Mouse (Mus musculus): ENCODE measurements around the gene Pik3cb. TPM values are rescaled to one million over a fixed set of nuclear protein-coding genes. Genes with fewer than 3 reads are reported as not detected.

The Pik3cb gene
- polyA plus RNA-seq, 1 experiment from 2014 or later: 1.8 TPM

DNA sequence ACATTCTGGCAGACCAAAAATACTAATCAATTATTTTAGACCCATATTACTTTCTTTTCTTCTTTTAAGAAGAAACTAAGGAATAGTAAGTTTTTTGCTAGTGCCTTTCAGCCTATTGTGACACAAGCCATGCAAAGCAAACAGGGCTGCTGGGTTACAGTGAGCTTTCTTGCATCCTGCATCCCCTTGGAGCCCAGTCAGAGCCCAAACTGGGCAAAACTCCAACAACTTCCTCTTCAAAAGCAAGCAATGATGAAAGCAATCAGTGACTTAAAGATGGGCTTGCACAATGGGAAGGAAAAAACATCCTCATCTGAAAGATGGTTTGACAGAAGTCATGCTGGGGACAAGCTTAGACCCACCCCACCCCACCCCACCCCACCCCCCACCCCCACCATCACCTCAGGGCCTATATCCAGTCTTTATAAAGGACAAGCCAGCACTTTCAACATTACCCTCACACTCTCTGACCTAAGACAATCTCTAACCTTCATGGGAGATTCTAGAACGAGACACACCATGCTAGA is 91.6 kb downstream of the Pik3cb start:
- no peak overlapping the region for H3K9ac ChIP-seq (ENCODE audit: low read depth, low read length)
- H3K4me3 ChIP-seq (ENCODE audit: low read depth, low read length): no peak overlapping the region
- no peak for ATAC-seq (ENCODE audit: low read depth)
- 0 out of 2 replicates have a peak, but pooled peaks cover 3% of the 10 kb centered on the region for H3K36me3 ChIP-seq (ENCODE audit: control insufficient read depth, insufficient read depth)
- no peaks in the 10 kb centered on the region for H3K9me3 ChIP-seq (replicated peaks; ENCODE audit: control insufficient read depth, low read length)
- H3K4me2 ChIP-seq (ENCODE audit: low read depth, low read length): no peak overlapping the region
- H3K4me1 ChIP-seq (ENCODE audit: control insufficient read depth, low read depth, low read length): no peaks in the 10 kb centered on the region
- no peak overlapping the region for H3K27ac ChIP-seq (ENCODE audit: low read length)
- no peaks in the 10 kb centered on the region for H3K27me3 ChIP-seq (ENCODE audit: control insufficient read depth, insufficient read depth, low read depth, low read length)
- WGBS (ENCODE audit: insufficient replicate concordance): 63% methylated on average over 1 of the region's 1 CpGs

- no peaks in the 10 kb centered on the region for H3K9me3 ChIP-seq (replicated peaks; ENCODE audit: control insufficient read depth, low read length)
- no peak overlapping the region for H3K27ac ChIP-seq (ENCODE audit: low read length)
- 85% methylated on average over 8 of the region's 8 CpGs for WGBS (ENCODE audit: insufficient replicate concordance)
These were observed 95.7 kb downstream of the Pik3cb start for GRCm38 (mm10) chr9:99044761-99045160.

DNA sequence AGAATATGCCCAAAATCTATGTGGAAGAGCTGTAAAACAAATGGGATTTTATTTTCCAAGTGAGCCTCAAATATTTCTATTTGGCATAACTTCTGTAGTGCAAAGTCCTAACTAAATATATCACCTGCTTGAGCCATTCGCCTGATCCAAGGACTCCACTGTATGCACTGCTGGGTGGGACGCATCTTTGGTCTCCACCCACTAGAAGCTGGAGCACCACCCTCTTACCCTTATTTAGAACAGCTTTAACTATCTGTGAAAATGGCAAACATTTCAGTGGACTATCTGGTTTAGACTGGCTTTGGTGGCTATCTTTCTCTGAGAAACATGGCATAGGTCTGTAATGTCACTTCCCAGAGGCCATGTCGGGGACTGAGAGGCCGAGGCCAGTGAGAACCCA is 97.8 kb downstream of the Pik3cb start:
- H3K4me3 ChIP-seq (ENCODE audit: low read depth, low read length): no peak overlapping the region
- no peaks in the 10 kb centered on the region for H3K4me1 ChIP-seq (ENCODE audit: control insufficient read depth, low read depth, low read length)
- no peak for ATAC-seq (ENCODE audit: low read depth)
- 73% methylated on average over 4 of the region's 4 CpGs for WGBS (ENCODE audit: insufficient replicate concordance)
- no peaks in the 10 kb centered on the region for H3K9me3 ChIP-seq (replicated peaks; ENCODE audit: control insufficient read depth, low read length)
- no peak overlapping the region for H3K9ac ChIP-seq (ENCODE audit: low read depth, low read length)
- H3K4me2 ChIP-seq (ENCODE audit: low read depth, low read length): no peak overlapping the region
- H3K27ac ChIP-seq (ENCODE audit: low read length): no peak overlapping the region
- no peaks in the 10 kb centered on the region for H3K27me3 ChIP-seq (ENCODE audit: control insufficient read depth, insufficient read depth, low read depth, low read length)
- peaks cover 6% of the 10 kb centered on the region for H3K36me3 ChIP-seq (ENCODE audit: control insufficient read depth, insufficient read depth)

More at GRCm38 (mm10) chr9:99044761-99045160, 95.7 kb downstream of the Pik3cb start:
- no peak for ATAC-seq (ENCODE audit: low read depth)
- no peak overlapping the region for H3K9ac ChIP-seq (ENCODE audit: low read depth, low read length)
- no peak overlapping the region for H3K4me2 ChIP-seq (ENCODE audit: low read depth, low read length)
- H3K27me3 ChIP-seq (ENCODE audit: control insufficient read depth, insufficient read depth, low read depth, low read length): no peaks in the 10 kb centered on the region
- peaks cover 3% of the 10 kb centered on the region; the same call in 1 of the 2 replicates for H3K36me3 ChIP-seq (ENCODE audit: control insufficient read depth, insufficient read depth)
- H3K4me1 ChIP-seq (ENCODE audit: control insufficient read depth, low read depth, low read length): no peaks in the 10 kb centered on the region
- no peak overlapping the region for H3K4me3 ChIP-seq (ENCODE audit: low read depth, low read length)

DNA sequence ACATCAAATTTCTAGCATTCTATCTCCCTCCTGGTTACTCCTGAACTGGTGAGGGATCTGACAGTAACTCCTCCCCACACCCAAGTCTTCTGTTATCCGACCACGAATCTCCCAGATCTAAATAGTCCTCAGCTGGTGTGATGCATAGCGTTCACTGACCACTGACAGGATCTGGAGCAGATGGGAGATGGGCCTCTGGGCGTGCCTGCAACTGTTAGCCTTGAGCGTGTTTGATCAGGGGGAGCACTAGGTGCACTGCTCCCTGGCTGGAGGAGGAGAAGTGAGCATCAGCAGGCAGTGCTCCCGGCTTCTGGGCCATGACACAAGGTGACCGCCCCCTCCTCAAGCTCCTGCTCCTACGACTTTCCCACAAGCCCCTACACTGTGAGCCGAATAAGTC is 98.4 kb downstream of the Pik3cb start:
- no peaks in the 10 kb centered on the region for H3K4me1 ChIP-seq (ENCODE audit: control insufficient read depth, low read depth, low read length)
- 72% methylated on average over 9 of the region's 9 CpGs for WGBS (ENCODE audit: insufficient replicate concordance)
- H3K4me3 ChIP-seq (ENCODE audit: low read depth, low read length): no peak overlapping the region
- no peaks in the 10 kb centered on the region for H3K9me3 ChIP-seq (replicated peaks; ENCODE audit: control insufficient read depth, low read length)
- H3K36me3 ChIP-seq (ENCODE audit: control insufficient read depth, insufficient read depth): peaks cover 6% of the 10 kb centered on the region
- H3K4me2 ChIP-seq (ENCODE audit: low read depth, low read length): no peak overlapping the region
- no peak overlapping the region for H3K9ac ChIP-seq (ENCODE audit: low read depth, low read length)
- H3K27me3 ChIP-seq (ENCODE audit: control insufficient read depth, insufficient read depth, low read depth, low read length): no peaks in the 10 kb centered on the region
- no peak for ATAC-seq (ENCODE audit: low read depth)
- no peak overlapping the region for H3K27ac ChIP-seq (ENCODE audit: low read length)

DNA sequence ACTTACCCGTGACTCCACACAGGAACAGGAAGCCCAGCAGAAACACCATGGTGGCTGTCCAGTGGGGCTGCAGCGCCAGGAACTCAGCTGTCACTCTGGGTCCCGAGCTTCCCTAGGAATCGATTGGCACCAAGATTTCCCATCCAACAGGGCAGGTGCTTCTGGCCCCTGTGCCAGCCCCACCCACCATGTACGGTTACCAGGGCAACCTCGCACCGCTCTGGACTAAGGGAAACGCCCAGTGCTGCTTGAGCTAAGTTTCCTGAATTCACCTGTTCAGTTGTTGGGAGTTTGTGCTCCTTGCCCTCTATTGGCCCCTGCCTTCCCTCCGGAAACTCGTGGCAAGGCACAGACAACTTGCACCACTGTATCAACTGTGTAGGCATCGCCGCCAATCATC is 104.8 kb downstream of the Pik3cb start, which contains the start of gene Gm1123:
TSS of gene Gm1123 (minus strand) at position 141 of the 400 bp plus-strand sequence.
- Histone ChIP-seq H3K4me2 (ENCODE audit: low read depth, low read length) (no peak within 1 kb of the TSS), H3K27ac (ENCODE audit: low read length) (no peak within 1 kb of the TSS), H3K9me3 (replicated peaks; ENCODE audit: control insufficient read depth, low read length) (no peaks in the 10 kb centered on the region), H3K4me1 (ENCODE audit: control insufficient read depth, low read depth, low read length) (no peaks in the 10 kb centered on the region), H3K36me3 (ENCODE audit: control insufficient read depth, insufficient read depth) (peaks cover 3% of the 10 kb centered on the region), H3K9ac (ENCODE audit: low read depth, low read length) (no peak within 1 kb of the TSS), H3K27me3 (ENCODE audit: control insufficient read depth, insufficient read depth, low read depth, low read length) (no peaks in the 10 kb centered on the region), H3K4me3 (ENCODE audit: low read depth, low read length) (no peak within 1 kb of the TSS)
- 70% methylated on average over 12 of the region's 12 CpGs for WGBS (ENCODE audit: insufficient replicate concordance)
- no peak for ATAC-seq (ENCODE audit: low read depth)

DNA sequence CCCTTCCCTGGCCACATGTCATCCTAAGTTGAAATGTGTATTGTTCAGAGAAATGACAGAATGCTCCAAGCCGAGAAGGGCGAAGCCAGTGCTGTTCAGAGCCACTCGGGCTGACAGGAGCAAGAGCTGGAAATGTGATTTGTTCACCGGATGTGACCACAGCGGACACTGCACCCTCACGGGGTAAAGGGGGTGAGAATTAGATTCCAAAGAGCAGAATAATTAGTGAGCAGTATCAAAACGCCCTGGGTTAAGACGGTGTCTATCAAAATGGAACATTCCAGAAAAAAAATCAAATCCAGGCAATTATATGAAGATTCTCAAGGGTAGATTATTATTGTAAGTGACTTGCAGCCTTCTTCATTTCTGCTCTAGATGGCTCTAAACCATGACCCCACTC is 106.3 kb downstream of the Pik3cb start:
- Histone ChIP-seq H3K4me3 (ENCODE audit: low read depth, low read length) (no peak overlapping the region), H3K4me2 (ENCODE audit: low read depth, low read length) (no peak overlapping the region), H3K4me1 (ENCODE audit: control insufficient read depth, low read depth, low read length) (no peaks in the 10 kb centered on the region), H3K36me3 (ENCODE audit: control insufficient read depth, insufficient read depth) (peaks cover under 1% of the 10 kb centered on the region; the same call in 1 of the 2 replicates), H3K9ac (ENCODE audit: low read depth, low read length) (no peak overlapping the region), H3K9me3 (replicated peaks; ENCODE audit: control insufficient read depth, low read length) (no peaks in the 10 kb centered on the region), H3K27me3 (ENCODE audit: control insufficient read depth, insufficient read depth, low read depth, low read length) (no peaks in the 10 kb centered on the region), H3K27ac (ENCODE audit: low read length) (no peak overlapping the region)
- 72% methylated on average over 8 of the region's 8 CpGs for WGBS (ENCODE audit: insufficient replicate concordance)
- no peak for ATAC-seq (ENCODE audit: low read depth)

DNA sequence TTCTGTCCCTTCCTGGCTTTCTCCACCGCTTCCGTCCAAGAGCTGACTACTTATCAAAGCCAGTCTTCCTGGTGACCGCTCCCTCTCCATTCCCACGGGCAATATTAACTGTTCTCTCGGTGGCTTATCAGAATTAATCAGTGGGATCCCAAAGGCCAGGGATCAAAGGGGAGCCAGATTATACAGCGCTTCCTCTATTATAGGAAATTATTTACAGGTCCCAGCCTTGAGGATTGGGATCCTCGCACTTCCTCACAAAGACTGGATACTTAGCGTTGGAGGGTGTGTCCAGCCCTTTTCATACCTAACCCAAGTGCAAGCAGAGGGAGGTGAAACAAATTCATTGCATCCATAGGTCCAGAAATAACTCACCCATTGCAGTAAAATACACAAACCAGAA is 108.4 kb downstream of the Pik3cb start:
- no peak for ATAC-seq (ENCODE audit: low read depth)
- Histone ChIP-seq H3K4me3 (ENCODE audit: low read depth, low read length) (no peak overlapping the region), H3K27ac (ENCODE audit: low read length) (no peak overlapping the region), H3K4me1 (ENCODE audit: control insufficient read depth, low read depth, low read length) (no peaks in the 10 kb centered on the region), H3K27me3 (ENCODE audit: control insufficient read depth, insufficient read depth, low read depth, low read length) (no peaks in the 10 kb centered on the region), H3K9ac (ENCODE audit: low read depth, low read length) (no peak overlapping the region), H3K9me3 (replicated peaks; ENCODE audit: control insufficient read depth, low read length) (no peaks in the 10 kb centered on the region), H3K4me2 (ENCODE audit: low read depth, low read length) (no peak overlapping the region), H3K36me3 (ENCODE audit: control insufficient read depth, insufficient read depth) (no peaks in the 10 kb centered on the region)
- WGBS (ENCODE audit: insufficient replicate concordance): 80% methylated on average over 8 of the region's 8 CpGs

DNA sequence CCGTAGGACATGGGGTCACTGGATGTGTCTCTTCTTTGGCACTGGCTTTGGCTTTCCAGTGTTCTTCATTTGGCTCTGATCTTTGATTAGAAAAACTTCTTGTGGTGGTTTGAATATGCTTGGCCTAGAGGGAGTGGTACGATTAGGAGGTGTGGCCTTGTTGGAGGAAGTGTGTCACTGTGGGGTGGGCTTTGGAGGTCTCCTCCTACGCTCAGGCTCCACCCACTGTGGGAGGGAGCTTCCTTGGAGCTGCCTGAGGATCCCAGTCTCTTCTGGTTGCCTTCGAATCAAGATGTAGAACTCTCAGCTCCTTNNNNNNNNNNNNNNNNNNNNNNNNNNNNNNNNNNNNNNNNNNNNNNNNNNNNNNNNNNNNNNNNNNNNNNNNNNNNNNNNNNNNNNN is 118.7 kb downstream of the Pik3cb start:
- no peak overlapping the region for H3K4me2 ChIP-seq (ENCODE audit: low read depth, low read length)
- no peak for ATAC-seq (ENCODE audit: low read depth)
- H3K9me3 ChIP-seq (replicated peaks; ENCODE audit: control insufficient read depth, low read length): no peaks in the 10 kb centered on the region
- H3K9ac ChIP-seq (ENCODE audit: low read depth, low read length): no peak overlapping the region
- H3K27ac ChIP-seq (ENCODE audit: low read length): no peak overlapping the region
- WGBS (ENCODE audit: insufficient replicate concordance): 61% methylated on average over 4 of the region's 4 CpGs
- H3K36me3 ChIP-seq (ENCODE audit: control insufficient read depth, insufficient read depth): no peaks in the 10 kb centered on the region
- H3K4me3 ChIP-seq (ENCODE audit: low read depth, low read length): no peak overlapping the region
- H3K4me1 ChIP-seq (ENCODE audit: control insufficient read depth, low read depth, low read length): no peaks in the 10 kb centered on the region
- no peaks in the 10 kb centered on the region for H3K27me3 ChIP-seq (ENCODE audit: control insufficient read depth, insufficient read depth, low read depth, low read length)

DNA sequence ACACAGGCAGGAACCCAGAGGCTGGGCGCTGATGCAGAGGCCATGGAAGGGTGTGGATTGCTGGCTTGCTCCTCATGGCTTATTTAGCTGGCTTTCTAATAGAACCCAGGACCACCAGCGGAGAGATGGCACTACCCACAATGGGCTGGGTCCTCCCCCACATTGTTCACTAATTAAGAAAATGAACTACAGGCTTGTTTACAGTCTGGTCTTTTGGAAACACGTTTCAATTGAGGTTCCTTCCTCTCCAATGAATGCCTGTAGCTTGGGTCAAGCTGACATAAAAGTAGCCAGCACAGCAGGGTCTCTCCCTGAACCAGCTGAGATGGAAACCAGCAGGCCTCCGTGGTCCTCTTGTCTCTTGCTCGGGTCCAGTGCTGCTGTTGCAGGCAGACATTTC is 119.3 kb downstream of the Pik3cb start:
- no peaks in the 10 kb centered on the region for H3K4me1 ChIP-seq (ENCODE audit: control insufficient read depth, low read depth, low read length)
- no peak overlapping the region for H3K9ac ChIP-seq (ENCODE audit: low read depth, low read length)
- H3K27me3 ChIP-seq (ENCODE audit: control insufficient read depth, insufficient read depth, low read depth, low read length): no peaks in the 10 kb centered on the region
- no peak overlapping the region for H3K4me3 ChIP-seq (ENCODE audit: low read depth, low read length)
- no peaks in the 10 kb centered on the region for H3K9me3 ChIP-seq (replicated peaks; ENCODE audit: control insufficient read depth, low read length)
- H3K36me3 ChIP-seq (ENCODE audit: control insufficient read depth, insufficient read depth): no peaks in the 10 kb centered on the region
- no peak overlapping the region for H3K4me2 ChIP-seq (ENCODE audit: low read depth, low read length)
- no peak for ATAC-seq (ENCODE audit: low read depth)
- 56% methylated on average over 5 of the region's 5 CpGs for WGBS (ENCODE audit: insufficient replicate concordance)
- H3K27ac ChIP-seq (ENCODE audit: low read length): no peak overlapping the region

Measured in liver, embryonic 16.5 days (tissue).